Mouse (Mus musculus) stomach, postnatal 0 days (tissue): Measurements from ENCODE around the gene Gas2. TPM values are rescaled to one million over a fixed set of nuclear protein-coding genes. Genes with fewer than 3 reads are reported as not detected.

Experiments used
- ATAC-seq: fragments of 200-750 bp; cut with Nextera tagmentation; 2 replicates; pipeline ENCODE4 v1.8.0; 2017; ENCODE audit not compliant: low FRiP score, low TSS enrichment
- DNase-seq: peaks from one replicate; pipeline ENCODE4 v3.0.0-alpha.2; 2016; ENCODE audit warnings: low spot score
- H3K27ac ChIP-seq: fragments of 300-500 bp; sonication (generic); replicated peaks from 2 replicates; pipeline ENCODE4 v1.5.1; 2014; ENCODE audit warnings: mild to moderate bottlenecking, control low read depth
- H3K27me3 ChIP-seq: fragments of 300-500 bp; sonication (generic); 2 replicates; pipeline ENCODE4 v1.6.1; 2014; ENCODE audit warnings: low read length; ENCODE audit not compliant: control insufficient read depth, insufficient read depth
- H3K36me3 ChIP-seq: fragments of 300-500 bp; sonication (generic); 2 replicates; pipeline ENCODE4 v1.6.1; 2014; ENCODE audit warnings: low read length, mixed read lengths; ENCODE audit not compliant: control insufficient read depth, insufficient read depth
- H3K4me1 ChIP-seq: fragments of 300-500 bp; sonication (generic); replicated peaks from 2 replicates; pipeline ENCODE4 v1.6.1; 2014; ENCODE audit warnings: antibody characterized with exemption; ENCODE audit not compliant: control insufficient read depth, insufficient read depth
- H3K4me2 ChIP-seq: fragments of 300-500 bp; sonication (generic); replicated peaks from 2 replicates; pipeline ENCODE4 v1.6.1; 2014; ENCODE audit warnings: low read depth, mild to moderate bottlenecking, control low read depth, moderate library complexity
- H3K4me3 ChIP-seq: fragments of 300-500 bp; sonication (generic); 2 replicates; pipeline ENCODE4 v1.5.1; 2014; ENCODE audit warnings: low read depth, low read length, control low read depth
- H3K9ac ChIP-seq: fragments of 300-500 bp; sonication (generic); 2 replicates; pipeline ENCODE4 v1.6.1; 2014; ENCODE audit warnings: mild to moderate bottlenecking, low read length, control low read depth, mixed read lengths
- H3K9me3 ChIP-seq: fragments of 300-500 bp; sonication (generic); 2 replicates; pipeline ENCODE4 v1.6.1; 2016; ENCODE audit warnings: low read length; ENCODE audit not compliant: control insufficient read depth
- CTCF ChIP-seq: IDR thresholded peaks from 2 replicates; pipeline ENCODE4 v1.5.1; 2016; ENCODE audit warnings: antibody characterized with exemption, low read depth, mild to moderate bottlenecking, moderate library complexity
- EP300 ChIP-seq: optimal IDR thresholded peaks from 2 replicates; pipeline ENCODE3; 2016; ENCODE audit warnings: antibody characterized with exemption
- WGBS: fragments of 180-500 bp; shearing (Covaris S2); extraction: QIAGEN DNeasy Blood & Tissue Kit; methylation state at CpG from one replicate; pipeline ENCODE4 v1.1.7; 2014; 5-methylcytosine and 5-hydroxymethylcytosine counted together
- polyA plus RNA-seq: library from polyadenylated mRNA; unstranded; fragments of >200 nt; fragmentation: Nextera tagmentation; extraction: Ambion mirVana; gene quantifications from 2 replicates; pipeline ENCODE4 v1.2.1, GENCODE M21; 2015

Gene Gas2
- polyA plus RNA-seq = 5.0 and 5.2 TPM in 2 replicates

DNA sequence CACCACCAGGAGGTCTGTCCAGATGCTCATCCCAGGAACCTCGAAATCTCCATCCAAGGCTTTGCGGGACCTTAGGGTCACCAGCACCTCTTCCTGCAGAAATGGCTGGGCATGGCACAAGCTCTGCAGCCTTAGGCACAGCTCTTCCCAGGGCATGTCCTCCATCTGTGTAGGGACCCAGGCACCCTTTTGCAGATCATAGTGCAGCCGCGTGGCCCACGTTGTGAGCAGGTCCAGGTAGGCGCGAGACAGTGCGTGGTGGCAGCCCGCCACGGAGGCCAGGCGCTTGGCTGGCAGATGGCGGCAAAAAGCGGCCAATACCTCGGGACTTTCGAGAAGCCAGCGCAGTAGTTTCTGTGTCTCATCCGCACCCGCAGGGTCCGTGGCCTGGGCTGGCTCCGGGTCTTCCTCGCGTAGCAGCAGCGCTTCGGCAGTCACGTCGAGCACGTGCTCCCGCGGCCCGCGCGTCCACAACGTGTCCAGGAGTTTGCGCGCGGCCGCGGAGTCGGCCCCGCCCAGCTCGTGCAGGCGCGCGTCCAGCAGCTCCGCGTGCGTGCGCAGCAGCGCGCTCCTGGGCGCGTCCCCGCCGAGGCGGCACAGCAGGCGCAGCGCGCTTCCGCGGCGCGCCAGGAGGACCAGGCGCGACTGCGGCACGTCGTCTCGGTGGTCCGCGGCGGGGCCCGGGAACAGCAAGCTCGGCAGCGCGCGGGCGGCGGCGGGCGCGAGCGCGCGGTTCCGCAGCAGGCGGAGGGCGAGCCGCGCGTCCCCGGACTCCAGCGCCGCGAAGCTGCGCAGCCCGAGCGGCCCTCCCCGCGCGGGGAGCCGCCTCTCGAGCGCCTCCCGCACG, at the start of gene Gas2:
Gene Gas2 (plus strand): TSS at position 766 of the 847 bp plus-strand sequence.
- Histone ChIP-seq H3K9me3 (no peaks in the 10 kb centered on the region), H3K9ac (peak within 1 kb of the TSS; percentile 84), H3K4me1 (peaks cover 4% of the 10 kb centered on the region; the same call in 1 of the 2 replicates), H3K27me3 (no peaks in the 10 kb centered on the region), H3K4me3 (peak within 1 kb of the TSS; percentile 75), H3K27ac (peak within 1 kb of the TSS; percentile 96), H3K4me2 (peak within 1 kb of the TSS; percentile 66), H3K36me3 (no peaks in the 10 kb centered on the region)
- TF ChIP-seq CTCF (no peak), EP300 (no peak)
- ATAC-seq (peak; percentile 87), DNase-seq (peak; percentile 91)
- 8% methylated on average over 97 of the region's 105 CpGs for WGBS

GRCm38 (mm10) chr7:51815473-51816282, 46.1 kb upstream of the Gas2 start:
- Histone ChIP-seq H3K27me3 (no peaks in the 10 kb centered on the region), H3K36me3 (no peaks in the 10 kb centered on the region), H3K27ac (no peak overlapping the region), H3K4me1 (no peaks in the 10 kb centered on the region), H3K4me3 (no peak overlapping the region), H3K4me2 (no peak overlapping the region), H3K9ac (no peak overlapping the region), H3K9me3 (no peaks in the 10 kb centered on the region)
- WGBS = 35% methylated on average over 4 of the region's 4 CpGs
- ATAC-seq = no peak
- no peak for DNase-seq
- TF ChIP-seq EP300 (no peak), CTCF (peak; percentile 57)

DNA sequence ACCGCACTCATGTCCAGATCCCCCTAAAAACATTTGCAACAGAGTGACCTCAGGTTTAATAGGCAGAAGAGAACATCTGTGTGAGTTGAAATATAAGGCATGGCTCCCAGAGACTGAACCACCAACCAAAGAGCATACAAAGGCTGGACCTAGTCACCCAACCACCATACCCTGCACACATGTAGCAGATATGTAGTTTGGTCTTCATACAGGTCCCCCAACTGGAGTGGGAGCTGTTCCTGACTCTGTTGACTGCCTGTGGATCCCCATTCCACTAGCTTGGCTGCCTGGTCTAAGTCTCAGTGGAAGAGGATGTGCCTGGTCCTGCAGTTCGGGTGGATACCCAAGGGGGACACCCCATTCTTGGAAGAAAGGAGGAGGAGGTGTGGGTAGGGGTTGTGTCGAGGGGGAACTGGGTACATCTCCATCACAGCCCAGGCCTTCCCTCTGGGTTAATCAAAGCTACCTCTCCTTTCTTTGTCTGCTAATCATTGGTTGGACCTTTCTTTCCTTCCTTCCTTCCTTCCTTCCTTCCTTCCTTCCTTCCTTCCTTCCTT, 45.5 kb upstream of the Gas2 start:
- H3K4me3 ChIP-seq = no peak overlapping the region
- H3K4me1 ChIP-seq = no peaks in the 10 kb centered on the region
- ATAC-seq = no peak
- no peak overlapping the region for H3K27ac ChIP-seq
- no peak for TF ChIP-seq CTCF
- TF ChIP-seq EP300 = no peak
- no peaks in the 10 kb centered on the region for H3K36me3 ChIP-seq
- no peak overlapping the region for H3K9ac ChIP-seq
- no peaks in the 10 kb centered on the region for H3K27me3 ChIP-seq
- no peak for DNase-seq
- 68% methylated on average over 3 of the region's 3 CpGs for WGBS
- H3K9me3 ChIP-seq = no peaks in the 10 kb centered on the region
- H3K4me2 ChIP-seq = no peak overlapping the region

DNA sequence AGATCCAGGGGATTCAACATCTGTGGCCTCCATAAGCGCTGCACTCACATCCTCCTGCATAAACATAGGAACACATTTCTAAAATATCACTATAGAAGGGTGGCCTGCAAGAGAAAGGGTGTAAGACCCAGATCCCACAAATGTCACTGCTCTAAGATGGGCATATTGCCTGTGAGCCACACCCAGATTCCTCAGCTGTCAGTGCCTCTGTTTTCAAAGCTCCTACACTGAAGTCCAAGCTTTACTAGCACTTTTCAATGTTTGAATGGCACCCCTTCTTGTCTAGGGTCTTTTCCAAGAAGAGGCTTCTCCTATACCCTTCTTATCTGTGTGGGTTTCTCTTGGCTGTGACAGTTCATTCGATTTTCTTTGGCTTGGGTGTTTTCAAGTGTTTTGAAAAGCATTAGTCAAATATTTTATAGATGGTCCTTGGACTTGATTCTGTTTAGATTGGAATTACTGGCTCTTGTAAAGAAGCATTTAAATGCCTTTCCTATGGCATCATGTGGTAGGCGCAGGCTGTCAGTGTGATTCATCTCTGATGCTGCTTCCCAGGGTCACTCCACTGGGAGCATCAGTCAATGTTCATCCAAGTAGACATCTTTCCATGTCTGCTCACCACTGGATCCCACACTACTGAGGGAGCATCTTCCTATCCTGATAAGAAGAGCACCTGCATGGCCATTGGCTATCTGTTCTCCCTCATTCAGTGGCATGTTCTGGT, 43.4 kb upstream of the Gas2 start:
- Histone ChIP-seq H3K9ac (no peak overlapping the region), H3K4me1 (no peaks in the 10 kb centered on the region)
- no peak for DNase-seq

GRCm38 (mm10) chr7:51819891-51820290, 41.9 kb upstream of the Gas2 start:
- no peak overlapping the region for H3K4me3 ChIP-seq
- H3K9ac ChIP-seq = no peak overlapping the region
- H3K4me2 ChIP-seq = no peak overlapping the region
- H3K36me3 ChIP-seq = no peaks in the 10 kb centered on the region
- no peak overlapping the region for H3K27ac ChIP-seq
- no peak for DNase-seq
- no peak for ATAC-seq
- WGBS = 56% methylated on average over 1 of the region's 1 CpGs
- no peaks in the 10 kb centered on the region for H3K9me3 ChIP-seq
- H3K27me3 ChIP-seq = no peaks in the 10 kb centered on the region
- TF ChIP-seq CTCF (no peak), EP300 (no peak)
- no peaks in the 10 kb centered on the region for H3K4me1 ChIP-seq

More for the DNA sequence above, 43.4 kb upstream of the Gas2 start:
- Histone ChIP-seq H3K27ac (no peak overlapping the region), H3K9me3 (no peaks in the 10 kb centered on the region), H3K36me3 (no peaks in the 10 kb centered on the region), H3K27me3 (no peaks in the 10 kb centered on the region), H3K4me2 (no peak overlapping the region), H3K4me3 (no peak overlapping the region)
- WGBS = 45% methylated on average over 3 of the region's 3 CpGs
- no peak for TF ChIP-seq CTCF
- TF ChIP-seq EP300 = no peak
- no peak for ATAC-seq
